Mouse (Mus musculus) left cerebral cortex, adult 8-10 months (tissue): ENCODE measurements at regions not wholly inside any gene's neighbourhood (a gene's known extent, or its start where the extent isn't known, plus 50 kb on each side); places are given as distances from the start of the nearest gene placed in this dataset.

Source experiments
- DNase-seq, 2 experiments: peaks; one replicate each; pipeline ENCODE4 v3.0.0; 2022; ENCODE audit warnings: low spot score in 2 of 2

DNA sequence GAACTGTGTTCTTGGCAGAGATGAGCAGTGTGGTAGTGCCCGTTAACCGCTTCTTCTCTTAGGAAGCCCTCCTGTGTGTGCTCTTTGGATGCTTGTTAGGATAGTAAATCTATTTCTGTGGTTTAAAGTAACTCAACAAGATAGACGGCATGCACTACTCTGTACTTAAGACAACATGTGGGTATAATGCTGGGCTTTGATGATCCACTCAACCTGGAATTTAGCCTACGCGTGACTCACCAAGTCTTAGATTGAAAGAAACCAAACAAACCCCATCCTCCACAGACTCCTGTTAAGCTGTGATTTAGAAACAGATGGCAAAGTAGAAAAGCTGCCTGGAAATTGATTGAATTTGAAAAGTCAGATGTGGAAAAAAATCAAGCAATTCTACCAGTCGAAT lies 673.5 kb downstream of the Olfm4 start:
- peak in 1 of 2 experiments; percentile 17 for DNase-seq

DNA sequence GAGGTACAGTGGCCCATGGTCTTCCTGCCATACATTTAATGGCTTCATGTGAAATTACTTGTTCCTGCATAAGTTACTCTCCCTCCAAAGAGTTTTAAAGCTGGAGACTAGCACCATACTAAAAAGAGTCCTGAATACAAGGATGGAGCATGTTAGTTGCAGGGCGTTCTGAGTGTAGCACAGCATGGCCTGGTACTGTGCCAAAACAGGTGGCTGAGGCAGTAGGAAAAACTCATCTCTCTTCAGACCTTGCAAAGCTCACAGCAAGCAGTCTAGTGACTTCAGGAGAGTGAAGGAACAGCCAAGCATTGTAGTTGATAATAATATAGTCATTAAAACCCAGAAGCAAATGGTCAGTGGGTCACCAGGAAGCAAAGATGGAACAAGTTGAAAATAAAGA lies 699.0 kb downstream of the Olfm4 start:
- no peak for DNase-seq

DNA sequence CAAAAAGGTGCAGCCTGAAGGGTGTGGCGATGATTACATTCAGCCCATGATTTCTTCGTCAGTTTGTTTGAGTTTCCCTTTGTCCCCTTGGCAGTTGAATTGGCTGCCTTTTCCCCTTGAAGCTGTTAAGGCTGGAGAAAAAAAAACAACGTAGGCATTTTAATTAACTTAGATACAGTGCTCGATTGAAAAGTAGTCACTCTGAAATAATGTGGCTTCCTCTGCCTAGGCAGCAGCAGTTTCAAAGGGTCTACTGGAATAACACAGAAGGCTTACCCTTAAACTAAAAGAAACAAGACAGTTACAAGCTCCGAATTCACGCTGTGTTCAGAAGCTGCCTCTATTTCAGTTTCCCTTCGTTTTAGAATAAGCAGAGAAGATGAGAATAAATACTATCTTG lies 699.4 kb downstream of the Olfm4 start:
- no peak for DNase-seq

DNA sequence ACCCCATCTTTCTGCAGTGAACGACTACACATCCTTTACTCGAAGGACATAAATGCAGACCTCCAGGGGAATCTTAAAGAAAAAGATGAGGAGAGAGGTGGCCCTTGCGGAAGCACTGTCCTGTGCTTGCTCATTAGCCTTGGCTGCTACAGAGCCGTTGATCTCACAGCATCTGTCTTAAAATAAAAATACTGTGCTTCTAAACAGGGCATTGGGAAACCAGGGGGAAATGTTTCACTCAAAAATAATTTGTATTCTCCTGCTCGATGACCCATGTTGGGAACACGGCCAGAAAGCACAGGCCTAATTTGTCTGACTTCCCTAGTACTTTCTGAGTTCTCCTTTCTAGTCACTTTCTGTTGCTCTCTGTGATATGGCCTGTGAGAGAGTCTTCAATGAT lies 699.8 kb downstream of the Olfm4 start:
- no peak for DNase-seq

DNA sequence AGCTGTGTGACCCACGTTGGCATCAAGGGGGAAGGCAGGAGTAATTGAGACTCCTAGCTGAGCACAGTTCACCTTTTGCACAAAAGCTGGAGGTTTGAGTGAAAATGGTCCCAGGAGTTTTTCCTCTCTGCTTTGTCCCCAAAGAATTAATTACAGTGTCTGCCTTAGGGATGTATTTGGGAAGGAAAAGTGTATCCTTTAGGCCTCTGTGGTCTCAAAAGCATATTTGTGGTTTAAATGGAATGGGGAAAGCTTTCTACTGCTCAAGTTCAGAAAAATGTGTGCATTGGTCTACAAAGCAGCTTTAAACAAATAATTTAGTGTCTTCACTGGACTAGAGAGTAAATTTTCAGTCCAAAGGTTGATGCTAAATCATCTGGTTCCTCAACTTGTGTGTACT lies 706.6 kb downstream of the Olfm4 start:
- no peak for DNase-seq

DNA sequence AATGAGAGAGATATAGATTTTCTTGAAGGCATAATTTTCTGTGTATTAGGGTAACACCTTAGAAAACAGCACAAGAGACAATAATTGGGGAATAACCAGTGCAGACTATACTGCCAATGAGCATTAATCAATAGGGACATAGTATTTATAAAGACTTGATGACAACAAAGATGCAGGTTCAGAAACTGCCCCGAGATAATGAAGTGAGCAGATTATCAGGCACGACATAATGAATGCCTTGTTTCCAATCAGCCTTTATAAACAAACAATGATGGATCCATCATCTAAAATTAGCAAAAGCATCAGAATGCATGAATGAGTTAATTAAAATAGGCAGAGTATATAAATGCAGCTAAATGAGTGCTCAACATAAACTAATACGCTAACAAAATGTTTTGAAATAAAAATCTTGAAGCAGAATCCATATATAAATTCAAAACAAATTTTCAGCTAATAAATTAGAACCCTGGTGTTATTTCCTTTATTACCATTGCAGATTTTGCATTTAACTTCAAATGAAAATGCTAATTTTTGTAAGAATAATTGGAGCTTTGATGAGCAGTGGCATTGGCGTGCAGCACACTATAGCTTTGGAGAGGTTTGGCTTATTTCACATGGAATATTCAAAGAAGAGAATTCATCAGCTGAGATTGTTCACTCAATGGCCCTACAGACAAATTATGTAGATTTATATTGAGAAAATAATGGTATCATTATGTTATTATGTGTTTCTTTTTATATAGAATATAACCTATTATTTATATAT lies 739.1 kb downstream of the Olfm4 start:
- no peak for DNase-seq

DNA sequence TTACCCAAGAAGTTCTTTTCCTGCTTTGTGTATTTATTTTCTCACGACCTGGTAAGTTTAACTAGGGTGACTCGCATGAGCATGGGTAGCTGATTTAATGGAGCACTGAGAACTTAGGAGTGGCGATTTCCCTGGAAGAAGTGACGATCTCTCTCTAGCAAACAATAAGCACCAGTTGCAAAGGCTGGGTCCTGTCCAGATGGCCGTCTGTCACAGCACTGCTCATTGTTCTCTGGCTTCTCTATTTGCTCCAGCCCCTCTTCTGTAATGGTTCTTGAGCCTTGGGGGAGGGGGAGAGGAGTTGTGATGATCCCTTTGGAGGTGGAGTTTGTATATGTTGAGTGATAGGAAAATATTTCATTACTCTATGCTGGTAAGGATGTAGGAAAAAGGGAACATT lies 747.3 kb downstream of the Olfm4 start:
- DNase-seq, result no peak
